Mouse (Mus musculus) E14TG2a.4 (cell line): ENCODE measurements at regions not wholly inside any gene's neighbourhood (a gene's known extent, or its start where the extent isn't known, plus 50 kb on each side); places are given as distances from the start of the nearest gene placed in this dataset.

Experiments
- CTCF ChIP-seq: conservative IDR thresholded peaks from 2 replicates; pipeline ENCODE4 v1.5.1; 2014; ENCODE audit warnings: low read length
- NANOG ChIP-seq: IDR thresholded peaks from 2 replicates; pipeline ENCODE4 v1.6.1; 2014; ENCODE audit warnings: borderline replicate concordance, low read length, mixed read lengths
- POU5F1 ChIP-seq: IDR thresholded peaks from 2 replicates; pipeline ENCODE4 v1.6.1; 2014; ENCODE audit warnings: low read length, borderline replicate concordance

GRCm38 (mm10) chr2:107785521-107785920 lies 495.1 kb downstream of the Kcna4 start:
- TF ChIP-seq CTCF (no peak), NANOG (no peak), POU5F1 (no peak)
